Mouse (Mus musculus): Measurements from ENCODE around the gene BC049715. TPM values are rescaled to one million over a fixed set of nuclear protein-coding genes. Genes with fewer than 3 reads are reported as not detected.

Gene BC049715
- 0.87 and 1.7 TPM in 2 replicates for polyA plus RNA-seq (2015; fragmentation: Nextera tagmentation; extraction: Ambion mirVana)

- 0% methylated on average over 34 of the region's 34 CpGs for WGBS
- Histone ChIP-seq H3K4me1 (replicated peaks; ENCODE audit: control insufficient read depth, insufficient read depth, low read length) (peaks cover 5% of the 10 kb centered on the region; the same call in 1 of the 2 replicates), H3K27me3 (ENCODE audit: control insufficient read depth, insufficient read depth, low read depth, low read length) (no peaks in the 10 kb centered on the region), H3K4me2 (ENCODE audit: low read depth, low read length) (peak within 1 kb of the TSS; percentile 81), H3K36me3 (ENCODE audit: control insufficient read depth, insufficient read depth, low read length) (peaks cover 16% of the 10 kb centered on the region), H3K4me3 (ENCODE audit: low read length) (peak within 1 kb of the TSS; percentile 100), H3K27ac (ENCODE audit: low read length) (peak within 1 kb of the TSS; percentile 70), H3K9ac (ENCODE audit: low read length) (peak within 1 kb of the TSS; percentile 100), H3K9me3 (ENCODE audit: control insufficient read depth, low read length) (no peaks in the 10 kb centered on the region)
- ATAC-seq (ENCODE audit: low read depth) = no peak
These were observed at the start of gene BC049715 for GRCm38 (mm10) chr6:136827516-136827880. BC049715 (plus strand) TSS chr6:136827626.

DNA sequence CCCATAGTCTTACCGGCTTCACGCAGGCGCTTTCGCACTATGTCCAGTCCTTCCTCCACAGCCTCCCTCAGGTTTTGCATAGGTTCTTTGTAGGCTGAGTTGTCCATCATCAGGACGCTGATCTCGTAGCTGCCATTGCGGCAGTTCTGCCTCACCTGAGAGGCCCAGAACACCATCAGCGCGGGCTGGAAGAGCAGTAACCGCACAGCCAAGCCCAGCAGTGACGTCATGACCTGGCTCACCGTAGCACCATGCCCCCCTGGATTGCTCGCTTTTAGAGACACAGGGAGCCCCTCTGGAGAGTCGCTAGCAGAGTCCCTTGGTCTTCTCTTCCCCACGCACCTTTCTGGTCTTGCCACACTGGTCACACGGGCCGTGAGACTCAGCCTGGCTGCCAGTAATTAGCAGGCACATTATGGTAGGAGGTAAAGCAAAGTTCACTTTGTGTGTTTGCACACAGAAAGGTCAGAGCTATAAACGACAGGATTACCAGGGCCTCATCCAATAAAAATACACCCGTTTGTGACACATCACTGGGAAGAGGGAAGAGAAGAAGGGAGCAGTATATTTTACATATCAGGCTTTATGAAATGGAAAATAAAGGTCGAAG, 45.9 kb upstream of the BC049715 start, which contains the start of gene Gucy2c:
TSS of gene Gucy2c (minus strand) at position 389 of the 610 bp plus-strand sequence.
- Histone ChIP-seq H3K36me3 (ENCODE audit: control insufficient read depth, insufficient read depth, low read length) (no peaks in the 10 kb centered on the region), H3K9me3 (ENCODE audit: control insufficient read depth, low read length) (no peaks in the 10 kb centered on the region), H3K4me2 (ENCODE audit: low read depth, low read length) (no peak within 1 kb of the TSS), H3K9ac (ENCODE audit: low read length) (no peak within 1 kb of the TSS), H3K27me3 (ENCODE audit: control insufficient read depth, insufficient read depth, low read depth, low read length) (no peaks in the 10 kb centered on the region), H3K4me1 (replicated peaks; ENCODE audit: control insufficient read depth, insufficient read depth, low read length) (no peaks in the 10 kb centered on the region), H3K27ac (ENCODE audit: low read length) (no peak within 1 kb of the TSS), H3K4me3 (ENCODE audit: low read length) (no peak within 1 kb of the TSS)
- 73% methylated on average over 20 of the region's 20 CpGs for WGBS
- ATAC-seq (ENCODE audit: low read depth) = no peak

- ATAC-seq (ENCODE audit: low read depth) = no peak
- Histone ChIP-seq H3K36me3 (ENCODE audit: control insufficient read depth, insufficient read depth, low read length) (no peaks in the 10 kb centered on the region), H3K9ac (ENCODE audit: low read length) (no peak overlapping the region), H3K27ac (ENCODE audit: low read length) (no peak overlapping the region), H3K9me3 (ENCODE audit: control insufficient read depth, low read length) (no peaks in the 10 kb centered on the region), H3K4me3 (ENCODE audit: low read length) (no peak overlapping the region), H3K4me1 (replicated peaks; ENCODE audit: control insufficient read depth, insufficient read depth, low read length) (no peaks in the 10 kb centered on the region), H3K27me3 (ENCODE audit: control insufficient read depth, insufficient read depth, low read depth, low read length) (no peaks in the 10 kb centered on the region), H3K4me2 (ENCODE audit: low read depth, low read length) (no peak overlapping the region)
- 76% methylated on average over 12 of the region's 12 CpGs for WGBS
These were observed 45.3 kb upstream of the BC049715 start for GRCm38 (mm10) chr6:136782146-136782545.

DNA sequence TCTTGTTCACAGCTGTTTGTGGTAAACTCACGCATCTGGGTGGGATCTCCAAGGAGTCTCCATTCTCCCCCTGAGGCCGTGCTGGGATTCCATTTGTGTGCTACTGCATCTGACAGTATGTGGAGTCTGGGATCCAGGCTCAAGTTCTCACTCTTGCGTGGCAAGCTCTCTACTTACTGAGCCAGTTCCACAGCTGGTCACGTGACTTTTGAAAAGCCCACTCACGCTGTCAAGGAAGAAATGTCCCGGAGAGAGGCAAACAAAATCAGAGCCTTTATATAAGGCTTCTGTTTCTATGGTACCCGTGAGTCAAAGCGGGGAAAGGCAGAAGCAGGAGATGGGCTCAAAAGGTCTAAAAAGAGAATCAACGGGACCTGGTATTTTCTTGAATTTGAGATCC, 44.7 kb upstream of the BC049715 start:
- Histone ChIP-seq H3K9ac (ENCODE audit: low read length) (no peak overlapping the region), H3K27me3 (ENCODE audit: control insufficient read depth, insufficient read depth, low read depth, low read length) (no peaks in the 10 kb centered on the region), H3K4me3 (ENCODE audit: low read length) (no peak overlapping the region), H3K36me3 (ENCODE audit: control insufficient read depth, insufficient read depth, low read length) (no peaks in the 10 kb centered on the region), H3K27ac (ENCODE audit: low read length) (no peak overlapping the region), H3K9me3 (ENCODE audit: control insufficient read depth, low read length) (no peaks in the 10 kb centered on the region), H3K4me2 (ENCODE audit: low read depth, low read length) (no peak overlapping the region), H3K4me1 (replicated peaks; ENCODE audit: control insufficient read depth, insufficient read depth, low read length) (no peaks in the 10 kb centered on the region)
- WGBS = 67% methylated on average over 9 of the region's 9 CpGs
- no peak for ATAC-seq (ENCODE audit: low read depth)

- no peaks in the 10 kb centered on the region for H3K36me3 ChIP-seq (ENCODE audit: control insufficient read depth, insufficient read depth, low read length)
- no peak overlapping the region for H3K9ac ChIP-seq (ENCODE audit: low read length)
- H3K4me2 ChIP-seq (ENCODE audit: low read depth, low read length) = no peak overlapping the region
- H3K27me3 ChIP-seq (ENCODE audit: control insufficient read depth, insufficient read depth, low read depth, low read length) = no peaks in the 10 kb centered on the region
- H3K4me3 ChIP-seq (ENCODE audit: low read length) = no peak overlapping the region
- WGBS = 33% methylated on average over 5 of the region's 5 CpGs
- peak; percentile 96 for ATAC-seq (ENCODE audit: low read depth)
- no peaks in the 10 kb centered on the region for H3K9me3 ChIP-seq (ENCODE audit: control insufficient read depth, low read length)
- H3K4me1 ChIP-seq (replicated peaks; ENCODE audit: control insufficient read depth, insufficient read depth, low read length) = peaks cover 3% of the 10 kb centered on the region
- H3K27ac ChIP-seq (ENCODE audit: low read length) = peak overlapping the region; percentile 76
These were observed 37.9 kb upstream of the BC049715 start for GRCm38 (mm10) chr6:136789391-136789971.

GRCm38 (mm10) chr6:136792884-136793758, 34.3 kb upstream of the BC049715 start:
- Histone ChIP-seq H3K9ac (ENCODE audit: low read length) (peak overlapping the region; percentile 40), H3K27me3 (ENCODE audit: control insufficient read depth, insufficient read depth, low read depth, low read length) (no peaks in the 10 kb centered on the region), H3K27ac (ENCODE audit: low read length) (no peak overlapping the region), H3K9me3 (ENCODE audit: control insufficient read depth, low read length) (no peaks in the 10 kb centered on the region), H3K4me1 (replicated peaks; ENCODE audit: control insufficient read depth, insufficient read depth, low read length) (peaks cover 3% of the 10 kb centered on the region), H3K4me2 (ENCODE audit: low read depth, low read length) (peak overlapping the region; percentile 67), H3K4me3 (ENCODE audit: low read length) (peak overlapping the region; percentile 44), H3K36me3 (ENCODE audit: control insufficient read depth, insufficient read depth, low read length) (no peaks in the 10 kb centered on the region)
- ATAC-seq (ENCODE audit: low read depth) = no peak
- 25% methylated on average over 16 of the region's 16 CpGs for WGBS

- 0% methylated on average over 22 of the region's 24 CpGs for WGBS
- no peaks in the 10 kb centered on the region for H3K27me3 ChIP-seq (ENCODE audit: control insufficient read depth, insufficient read depth, low read depth, low read length)
- no peak for ATAC-seq (ENCODE audit: low read depth)
These were observed 33.4 kb upstream of the BC049715 start for GRCm38 (mm10) chr6:136793831-136794525.

DNA sequence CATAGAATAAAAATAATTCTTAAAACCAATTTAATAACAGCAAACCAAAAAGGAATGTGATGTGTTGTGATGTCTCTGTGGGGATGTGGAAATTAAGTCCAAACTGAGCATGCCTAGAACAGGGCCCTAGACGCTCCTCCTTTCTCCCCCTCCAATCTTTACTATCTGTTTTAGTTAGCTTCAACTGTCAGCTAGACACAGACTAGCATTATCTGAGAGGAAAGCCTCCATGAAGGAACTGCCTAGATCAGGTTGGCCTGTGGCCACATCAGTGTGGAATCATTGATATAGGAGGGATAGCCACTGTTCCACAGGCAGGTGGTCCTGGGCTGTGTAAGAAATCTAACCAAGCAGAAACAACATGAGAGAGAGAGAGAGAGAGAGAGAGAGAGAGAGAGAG, 32.3 kb upstream of the BC049715 start:
- Histone ChIP-seq H3K27ac (ENCODE audit: low read length) (no peak overlapping the region), H3K4me1 (replicated peaks; ENCODE audit: control insufficient read depth, insufficient read depth, low read length) (peaks cover 3% of the 10 kb centered on the region; the same call in 1 of the 2 replicates), H3K36me3 (ENCODE audit: control insufficient read depth, insufficient read depth, low read length) (no peaks in the 10 kb centered on the region), H3K4me2 (ENCODE audit: low read depth, low read length) (no peak overlapping the region), H3K27me3 (ENCODE audit: control insufficient read depth, insufficient read depth, low read depth, low read length) (no peaks in the 10 kb centered on the region), H3K9ac (ENCODE audit: low read length) (no peak overlapping the region), H3K4me3 (ENCODE audit: low read length) (no peak overlapping the region), H3K9me3 (ENCODE audit: control insufficient read depth, low read length) (no peaks in the 10 kb centered on the region)
- 50% methylated on average over 1 of the region's 1 CpGs for WGBS
- no peak for ATAC-seq (ENCODE audit: low read depth)

More at GRCm38 (mm10) chr6:136793831-136794525, 33.4 kb upstream of the BC049715 start:
- Histone ChIP-seq H3K4me1 (replicated peaks; ENCODE audit: control insufficient read depth, insufficient read depth, low read length) (peaks cover 3% of the 10 kb centered on the region), H3K4me2 (ENCODE audit: low read depth, low read length) (peak overlapping the region; percentile 67), H3K9me3 (ENCODE audit: control insufficient read depth, low read length) (no peaks in the 10 kb centered on the region), H3K36me3 (ENCODE audit: control insufficient read depth, insufficient read depth, low read length) (no peaks in the 10 kb centered on the region), H3K4me3 (ENCODE audit: low read length) (peak overlapping the region; percentile 44), H3K27ac (ENCODE audit: low read length) (no peak overlapping the region), H3K9ac (ENCODE audit: low read length) (peak overlapping the region; percentile 40)
